Mouse (Mus musculus): ENCODE results near the gene Ttc7.
A peak's percentile ranks its signal among the peaks of the same experiment; 100 is the strongest.

Ttc7 gene

DNA sequence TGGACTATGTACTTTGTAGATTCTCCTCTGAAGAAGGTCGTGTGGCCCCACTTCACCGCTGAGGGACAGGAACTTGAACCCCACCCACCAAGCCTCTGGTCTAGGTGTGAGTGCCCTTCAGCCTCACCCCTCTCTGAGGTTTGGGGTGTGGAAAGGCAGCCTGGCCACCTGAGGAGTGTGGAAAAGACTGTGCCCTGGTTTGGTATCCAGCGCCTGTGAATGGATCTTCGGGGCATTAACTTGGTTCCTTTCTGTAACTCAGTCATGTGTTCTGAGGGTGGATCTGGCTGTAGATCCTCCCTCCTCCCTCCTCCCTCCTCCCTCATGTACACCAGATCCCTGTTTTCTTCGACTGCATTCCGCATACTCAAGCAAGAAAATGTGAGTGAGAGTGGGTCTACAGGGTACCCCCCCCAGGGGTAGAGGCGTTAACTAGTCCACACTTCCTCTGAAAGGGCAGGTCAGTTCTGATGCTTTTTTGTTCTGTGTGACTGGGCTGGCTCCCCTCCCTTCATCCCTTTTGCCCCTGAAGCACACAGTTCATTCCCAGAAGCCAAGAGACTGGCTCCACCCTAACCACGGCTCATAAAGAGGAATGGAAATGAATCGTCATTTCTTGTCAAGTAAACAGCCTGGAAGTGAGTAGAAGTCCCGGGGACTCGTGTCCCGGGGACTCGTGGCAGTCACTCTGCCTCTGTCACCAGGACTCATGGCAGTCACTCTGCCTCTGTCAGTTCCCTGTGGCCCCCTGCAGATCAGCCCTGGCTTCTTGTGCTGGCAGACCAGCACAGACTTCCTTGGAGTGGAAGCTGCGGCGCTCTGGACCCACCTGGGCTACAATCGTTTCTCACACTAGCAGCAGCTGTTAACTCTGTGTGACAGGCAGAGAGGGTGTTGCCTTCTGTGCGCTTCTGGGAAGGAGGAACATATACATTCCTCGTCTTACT, 30.5 kb downstream of the Ttc7 start:
- DNase-seq (ENCODE audit: inconsistent age in 2 of 2, low spot score in 1 of 2) = no peak

DNA sequence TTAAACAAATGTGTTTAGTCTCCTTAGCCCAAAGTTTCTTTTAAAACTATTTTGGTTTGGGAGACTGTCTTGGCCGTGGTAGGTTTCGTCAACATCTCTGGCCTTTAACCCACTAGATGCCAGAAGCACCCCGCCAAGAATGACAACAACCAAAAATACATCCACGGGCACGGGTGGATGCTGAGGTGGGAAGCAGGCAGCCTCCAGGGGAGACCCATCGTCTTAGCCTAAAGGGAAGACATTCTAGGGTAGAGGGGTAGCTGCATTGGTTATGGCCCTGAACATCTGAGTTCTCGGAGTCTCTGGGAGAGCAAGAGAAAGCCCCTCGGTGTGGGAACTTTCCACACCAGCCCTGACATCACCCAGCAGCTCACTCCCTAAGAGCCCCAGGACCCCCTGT, 31.4 kb downstream of the Ttc7 start:
- no peak for DNase-seq (ENCODE audit: inconsistent age in 2 of 2, low spot score in 1 of 2)

DNA sequence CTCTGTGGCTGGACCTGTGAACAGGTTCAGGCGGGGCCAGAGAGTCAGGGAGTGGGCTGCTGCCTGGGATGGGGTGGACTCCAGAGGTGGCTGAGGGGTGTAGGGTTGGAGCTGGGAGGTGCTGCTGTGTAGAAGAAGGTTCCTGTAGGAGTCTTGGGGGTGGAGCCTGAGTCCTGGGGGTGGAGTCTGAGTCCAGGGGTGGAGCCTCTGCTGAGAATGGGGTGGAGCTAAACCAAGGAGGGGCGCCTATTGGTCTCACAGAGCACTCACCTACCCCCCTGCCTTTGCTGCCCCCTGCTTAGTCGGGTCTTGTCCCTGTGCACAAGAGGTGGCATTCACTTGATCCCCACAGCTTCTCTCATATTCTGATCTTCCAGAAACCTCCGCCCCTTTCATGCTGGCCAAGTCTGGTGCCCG, 31.9 kb downstream of the Ttc7 start:
- peak in 1 of 2 experiments; percentile 66 for DNase-seq (ENCODE audit: inconsistent age in 2 of 2, low spot score in 1 of 2)

DNA sequence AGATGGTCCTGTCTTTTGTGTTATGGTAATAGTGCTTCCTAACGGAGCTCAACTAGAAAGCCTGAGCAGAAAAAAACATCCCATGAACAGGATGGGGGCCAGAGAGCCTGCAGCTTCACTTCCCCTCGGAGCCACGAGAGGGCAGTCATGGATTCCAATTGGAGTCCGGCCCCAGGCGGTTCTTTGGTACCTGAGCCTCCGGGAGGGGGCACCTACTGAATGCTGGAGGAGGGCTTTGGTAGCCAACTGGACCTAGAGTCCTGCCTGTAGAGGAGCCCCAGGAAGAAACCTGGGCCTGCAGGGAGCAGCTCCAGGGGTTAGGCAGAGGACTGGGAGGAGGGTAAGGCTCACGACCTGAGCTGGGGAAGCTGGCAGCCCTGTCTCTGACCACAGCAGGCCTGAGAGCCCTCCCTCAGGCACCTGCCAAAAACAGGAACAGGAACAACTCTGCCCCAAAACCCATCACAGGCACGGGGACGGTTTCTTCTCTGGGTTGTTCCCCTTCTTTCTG, 32.4 kb downstream of the Ttc7 start:
- peak; percentile 90 to 97 for DNase-seq (ENCODE audit: inconsistent age in 2 of 2, low spot score in 1 of 2)

DNA sequence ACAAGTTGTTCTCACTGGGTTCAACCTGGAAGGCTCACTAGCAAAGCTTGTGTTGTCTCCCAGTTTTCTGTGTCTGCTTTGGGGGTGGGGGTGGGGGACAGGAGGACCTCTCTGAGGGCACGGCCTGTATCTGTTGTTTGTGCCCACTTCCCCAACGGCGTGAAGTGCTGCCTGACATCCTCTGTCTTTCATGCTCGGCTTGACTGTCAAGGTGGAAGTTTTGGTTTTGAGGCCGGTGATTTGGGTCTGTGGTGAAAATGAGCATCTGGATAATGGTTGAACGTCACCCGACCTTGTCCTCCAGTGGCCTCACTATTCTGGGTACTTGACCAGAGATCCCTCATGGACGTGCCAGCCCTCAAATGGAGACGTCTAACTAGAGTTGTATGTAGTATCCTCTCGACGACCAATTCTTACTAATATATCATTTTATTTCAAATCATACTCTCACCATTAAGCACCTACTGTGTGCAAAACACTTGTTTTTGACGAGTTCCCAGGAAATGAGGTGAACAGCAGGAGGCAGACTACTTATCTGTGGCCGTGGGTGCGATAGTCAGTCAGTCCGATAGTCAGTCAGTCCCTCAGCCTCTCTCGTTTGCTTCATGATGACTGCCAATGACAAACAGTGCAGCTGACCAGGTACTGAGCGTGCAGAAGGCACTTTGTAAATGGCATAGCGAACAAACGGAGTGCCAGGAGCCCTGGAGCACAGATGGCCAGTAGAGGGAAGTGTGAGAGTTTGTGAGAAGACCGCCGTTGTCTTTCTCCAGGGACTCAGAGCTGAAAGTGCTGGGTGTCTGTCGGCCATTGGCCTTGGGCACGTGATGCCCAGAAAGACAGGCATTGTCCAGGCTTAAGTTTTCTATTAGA, 33.4 kb downstream of the Ttc7 start:
- no peak for DNase-seq (ENCODE audit: inconsistent age in 2 of 2, low spot score in 1 of 2)

DNA sequence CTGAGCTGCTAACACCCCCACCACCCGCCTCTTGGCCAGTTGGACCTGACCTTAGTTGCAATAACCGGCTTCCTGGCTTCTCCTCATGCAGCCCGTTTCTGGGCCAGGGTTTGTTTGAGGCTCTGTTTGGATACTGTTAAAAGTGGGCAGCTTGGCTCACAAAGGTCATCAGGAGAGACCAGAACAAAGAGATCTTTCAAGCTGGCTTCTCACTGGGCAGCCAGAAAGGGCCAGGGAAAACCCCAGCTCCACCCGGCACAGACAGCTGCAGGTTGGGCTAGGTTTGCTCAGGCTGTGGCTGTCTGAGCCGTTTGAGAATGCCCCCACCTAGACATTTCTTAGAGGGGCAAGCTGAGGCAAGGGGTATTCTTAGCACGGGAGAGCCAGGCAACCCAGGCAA, 34.6 kb downstream of the Ttc7 start:
- no peak for DNase-seq (ENCODE audit: inconsistent age in 2 of 2, low spot score in 1 of 2)

DNA sequence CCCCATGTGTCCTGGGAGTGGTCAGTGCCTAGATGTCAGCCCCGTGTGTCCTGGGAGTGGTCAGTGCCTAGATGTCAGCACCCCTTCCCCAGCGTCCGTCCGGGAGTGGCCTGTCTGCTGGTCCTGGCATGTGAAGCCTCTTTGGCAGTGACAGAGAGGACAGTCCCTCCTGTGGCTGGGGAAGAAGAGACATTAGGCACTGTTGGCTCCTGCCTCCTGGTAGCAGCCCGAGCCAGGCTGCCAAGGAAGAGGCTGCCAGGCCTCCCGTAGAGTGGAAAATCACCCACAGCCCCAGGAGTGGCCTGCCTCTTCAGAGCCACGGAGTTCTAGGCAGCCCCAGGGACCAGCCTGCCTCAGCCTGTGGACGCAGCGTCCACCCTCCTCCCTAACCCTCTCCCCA, 35.3 kb downstream of the Ttc7 start:
- no peak for DNase-seq (ENCODE audit: inconsistent age in 2 of 2, low spot score in 1 of 2)

DNA sequence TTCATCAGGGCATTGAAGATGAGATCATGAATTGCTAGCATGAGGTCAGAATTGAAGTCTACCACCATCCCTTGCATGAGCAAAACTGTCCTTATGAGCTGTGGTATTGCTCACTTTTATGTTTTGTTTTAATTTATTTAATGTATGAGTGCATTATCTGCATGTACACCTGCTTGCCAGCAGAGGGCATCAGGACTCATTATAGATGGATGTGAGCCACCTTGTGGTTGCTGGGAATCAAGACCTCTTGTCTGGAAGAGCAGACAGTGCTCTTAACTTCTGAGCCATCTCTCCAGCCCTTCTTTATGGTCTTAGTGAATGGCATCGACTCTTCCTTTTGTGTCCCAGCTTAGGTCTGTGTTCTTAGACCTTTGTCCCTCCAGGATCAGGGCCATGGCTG, 39.0 kb downstream of the Ttc7 start:
- DNase-seq (ENCODE audit: inconsistent age in 2 of 2, low spot score in 1 of 2) = no peak

DNA sequence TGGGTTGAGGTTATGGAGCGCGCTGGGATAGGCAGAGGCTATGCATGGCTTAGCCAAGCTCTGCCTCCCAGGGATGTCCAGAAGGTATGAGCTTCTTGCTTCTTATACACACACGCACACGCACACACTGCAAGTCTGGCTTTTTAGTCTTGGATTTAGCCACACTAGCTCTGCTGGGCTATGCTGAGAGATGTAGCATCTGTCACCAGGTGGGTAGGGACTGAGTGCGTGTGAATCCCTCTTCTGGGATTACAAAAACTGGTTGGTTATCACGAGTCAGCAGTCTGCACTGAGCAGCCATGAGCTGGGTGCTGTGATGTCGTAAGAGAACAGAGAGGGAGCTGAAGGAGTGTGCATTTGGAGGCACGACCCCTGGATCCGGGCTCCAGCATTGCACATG, 40.5 kb downstream of the Ttc7 start:
- DNase-seq (ENCODE audit: inconsistent age in 2 of 2, low spot score in 1 of 2) = no peak

DNA sequence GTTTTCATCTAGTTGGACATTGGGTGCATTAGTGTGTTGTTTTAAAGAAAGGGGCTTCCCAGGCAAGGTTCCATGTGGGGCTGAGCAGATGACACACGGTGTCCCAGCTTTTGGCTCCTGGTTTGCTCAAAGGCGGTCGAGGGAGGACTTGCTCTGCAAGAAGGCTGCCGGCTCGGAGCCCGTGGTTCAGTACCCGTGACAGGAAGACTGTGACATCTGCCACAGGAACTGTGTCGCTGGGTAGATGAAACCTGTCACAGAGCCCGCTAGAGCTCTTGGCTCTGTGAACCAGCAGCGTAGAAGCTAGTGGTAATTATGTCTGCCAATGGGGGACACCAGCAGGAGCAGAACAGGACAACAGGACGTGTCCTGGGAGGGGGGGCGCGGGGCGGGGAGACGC, 42.8 kb downstream of the Ttc7 start:
- DNase-seq (ENCODE audit: inconsistent age in 2 of 2, low spot score in 1 of 2) = no peak

DNA sequence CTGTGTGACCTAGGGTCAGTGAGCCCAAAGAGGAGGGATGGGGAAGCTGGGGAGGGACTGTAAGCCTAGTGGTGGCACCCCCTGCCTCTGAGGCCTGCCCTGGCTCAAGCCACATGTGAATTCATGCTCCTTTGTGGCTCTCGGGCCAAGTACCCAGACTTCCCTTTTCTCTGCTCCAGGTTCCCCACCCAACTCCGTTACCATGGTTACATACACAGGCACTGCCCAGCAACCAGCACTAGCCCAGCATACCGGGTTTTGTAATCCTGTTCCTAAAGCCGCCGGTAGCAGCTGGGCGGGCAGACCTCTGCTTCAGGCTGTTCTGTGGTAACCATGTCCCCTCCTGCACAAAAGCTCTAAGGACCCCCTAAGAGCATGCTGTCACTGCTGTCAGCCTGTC, 44.3 kb downstream of the Ttc7 start:
- DNase-seq (ENCODE audit: inconsistent age in 2 of 2, low spot score in 1 of 2) = no peak

DNA sequence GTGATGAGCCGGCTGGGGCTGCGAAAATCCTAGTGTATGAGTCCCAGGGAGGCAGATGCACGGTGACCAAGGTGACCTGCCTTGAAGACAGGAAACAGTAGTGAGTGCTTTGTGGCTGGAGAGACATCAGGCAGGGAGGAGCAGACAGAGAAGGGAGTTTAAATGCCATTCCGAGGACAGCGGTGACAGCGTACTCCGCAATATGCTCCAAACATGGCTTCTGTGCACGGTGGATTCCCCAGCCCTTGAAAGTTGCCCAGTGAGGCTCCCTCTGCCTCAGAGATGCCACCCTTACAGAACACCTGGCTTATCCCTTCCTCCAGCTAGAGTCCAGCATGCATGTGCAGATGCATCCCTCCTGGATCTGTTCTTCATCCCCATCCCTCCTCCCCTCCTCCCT, 45.0 kb downstream of the Ttc7 start:
- no peak for DNase-seq (ENCODE audit: inconsistent age in 2 of 2, low spot score in 1 of 2)

DNA sequence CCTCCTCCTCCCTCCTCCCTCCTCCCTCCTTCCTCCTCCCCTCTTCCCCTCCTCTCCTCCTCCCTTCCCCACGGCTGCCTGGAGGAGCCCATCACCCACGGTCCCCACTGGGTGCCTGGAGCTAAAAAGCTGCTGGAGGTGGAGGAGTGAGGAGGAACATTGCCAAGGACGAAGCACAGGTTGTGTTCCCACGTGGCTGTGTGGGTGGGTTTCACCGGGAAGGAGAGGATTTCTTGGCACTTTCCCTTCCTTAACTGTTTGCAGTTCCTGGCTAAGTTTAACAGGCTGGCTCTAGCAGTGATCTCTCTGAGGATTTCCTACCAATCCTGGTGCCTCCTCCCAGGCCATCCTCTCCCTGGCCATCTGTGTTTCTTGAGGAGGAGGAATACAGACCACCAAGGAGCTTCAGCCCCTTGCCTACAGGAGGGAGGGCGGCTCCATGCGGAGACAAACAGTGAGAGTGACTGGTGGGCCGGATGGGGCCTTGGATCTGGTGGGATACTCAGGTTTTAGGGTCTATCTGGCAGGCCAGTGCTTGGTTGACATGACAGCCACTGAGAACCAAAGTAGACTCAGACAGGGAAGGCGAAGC, 45.6 kb downstream of the Ttc7 start:
- no peak for DNase-seq (ENCODE audit: inconsistent age in 2 of 2, low spot score in 1 of 2)

DNA sequence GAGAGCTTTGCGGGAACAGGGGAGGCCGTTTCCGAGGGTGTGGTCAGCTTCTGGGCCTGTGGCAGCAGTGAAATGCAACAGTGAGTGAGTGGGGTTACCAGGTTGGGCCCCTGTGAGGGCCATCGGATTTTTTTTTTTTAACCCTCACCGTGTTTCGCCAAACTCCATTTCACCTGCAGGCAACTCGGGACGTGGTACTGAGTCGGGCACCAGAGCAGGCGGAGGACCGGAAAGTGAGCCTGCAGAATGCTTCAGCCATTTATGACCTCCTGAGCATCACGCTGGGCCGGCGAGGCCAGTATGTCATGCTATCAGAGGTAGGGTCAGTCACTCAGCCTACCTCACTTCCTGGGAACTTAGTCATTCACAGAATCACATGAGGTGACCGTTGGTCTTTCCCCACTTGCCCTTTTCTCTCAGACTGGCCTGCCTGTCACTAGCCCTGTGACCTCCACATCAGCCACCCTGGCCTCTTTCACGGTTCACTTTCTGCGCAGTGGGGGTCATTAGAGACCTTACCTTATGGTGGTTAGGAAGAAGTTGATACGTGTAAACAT, 46.5 kb downstream of the Ttc7 start:
- DNase-seq (ENCODE audit: inconsistent age in 2 of 2, low spot score in 1 of 2) = no peak

DNA sequence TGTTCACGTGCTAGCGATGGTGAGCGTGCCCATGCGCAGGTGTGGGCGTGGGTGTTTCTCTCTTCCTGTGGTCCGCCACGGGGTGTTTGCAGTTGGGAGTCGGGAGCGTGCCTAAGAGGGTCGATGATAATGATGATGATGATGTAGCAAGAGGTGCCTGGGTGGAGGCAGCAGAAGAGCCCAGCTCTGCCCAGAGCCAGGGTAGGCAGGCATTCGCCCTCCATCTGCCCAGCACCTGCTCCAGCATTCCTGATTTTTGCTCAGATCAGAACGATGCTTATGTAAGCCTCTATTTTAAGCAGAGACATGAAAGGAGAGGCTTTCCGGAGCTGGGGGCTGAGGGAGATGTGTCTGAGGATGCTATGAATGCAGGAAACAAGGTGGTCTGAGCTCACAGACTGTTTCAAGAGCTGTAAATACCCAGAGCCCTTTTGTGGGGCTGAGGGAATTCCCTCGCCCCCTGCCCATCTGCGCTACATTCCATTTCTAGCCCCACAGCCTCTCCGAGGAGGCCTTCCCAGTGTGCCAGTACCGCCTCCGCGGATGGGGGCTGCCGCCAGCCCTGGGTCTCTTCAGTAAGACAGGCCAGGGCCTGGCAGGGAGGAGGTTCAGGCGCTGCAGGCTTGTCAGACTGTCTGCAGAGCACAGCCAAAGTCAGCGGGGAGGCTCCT, 47.7 kb downstream of the Ttc7 start:
- DNase-seq (ENCODE audit: inconsistent age in 2 of 2, low spot score in 1 of 2) = no peak

DNA sequence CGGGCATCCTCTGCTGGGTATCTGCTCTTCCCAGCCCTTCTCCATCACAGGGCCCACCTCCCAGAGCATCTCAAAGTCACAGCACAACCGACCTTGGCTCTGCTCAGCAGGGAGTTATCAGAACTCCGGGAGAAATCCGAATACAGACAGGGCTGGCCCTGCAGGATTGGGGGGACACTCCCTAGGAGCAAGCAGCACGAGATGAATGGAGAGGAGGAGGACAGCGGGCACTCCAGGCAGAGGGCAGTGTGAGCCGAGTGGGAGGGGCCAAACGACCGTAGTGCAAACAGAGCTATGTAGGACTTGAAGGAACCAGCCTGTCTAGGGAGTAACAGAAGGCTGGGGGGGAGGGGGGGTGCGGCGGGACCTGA, 48.2 kb downstream of the Ttc7 start:
- no peak for DNase-seq (ENCODE audit: inconsistent age in 2 of 2, low spot score in 1 of 2)

DNA sequence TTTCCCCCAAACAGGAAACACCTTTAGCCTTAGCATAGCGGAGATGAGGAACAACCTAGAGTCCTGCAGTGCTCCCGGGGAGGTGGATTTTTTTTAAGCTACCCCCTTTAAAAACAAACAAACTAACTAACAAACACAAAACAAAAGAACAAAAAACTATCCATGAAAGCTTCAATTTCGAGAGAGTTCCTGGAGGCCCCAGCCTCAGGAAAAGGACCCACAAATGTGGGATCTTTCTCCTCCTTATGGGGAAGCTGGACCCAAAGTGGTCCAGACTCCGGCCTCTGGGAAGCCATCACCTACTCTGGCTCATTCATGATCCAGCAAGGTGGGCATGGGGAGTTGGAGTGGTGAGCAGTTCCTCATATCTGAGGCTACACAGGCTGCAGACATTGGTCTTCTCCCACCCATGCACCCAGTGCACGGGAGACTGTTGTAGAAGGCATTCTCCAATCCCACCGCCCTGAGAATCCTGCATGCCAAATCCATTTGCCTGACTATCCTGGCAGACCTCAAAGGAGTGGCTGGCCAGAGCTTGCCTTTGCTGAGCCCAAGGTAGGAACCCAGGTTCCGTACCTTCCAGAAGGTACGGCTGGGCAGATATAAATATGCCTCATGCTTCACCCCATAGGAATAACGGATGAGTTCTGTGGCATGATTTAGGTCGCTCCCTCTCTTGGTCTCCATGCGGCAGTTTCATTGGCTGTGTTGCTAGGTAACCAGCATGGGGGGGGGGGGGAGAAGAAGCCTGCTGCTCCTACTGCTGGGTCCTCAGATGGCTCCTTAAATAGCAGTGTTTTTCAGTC, 48.9 kb downstream of the Ttc7 start:
- DNase-seq (ENCODE audit: inconsistent age in 2 of 2, low spot score in 1 of 2) = no peak

DNA sequence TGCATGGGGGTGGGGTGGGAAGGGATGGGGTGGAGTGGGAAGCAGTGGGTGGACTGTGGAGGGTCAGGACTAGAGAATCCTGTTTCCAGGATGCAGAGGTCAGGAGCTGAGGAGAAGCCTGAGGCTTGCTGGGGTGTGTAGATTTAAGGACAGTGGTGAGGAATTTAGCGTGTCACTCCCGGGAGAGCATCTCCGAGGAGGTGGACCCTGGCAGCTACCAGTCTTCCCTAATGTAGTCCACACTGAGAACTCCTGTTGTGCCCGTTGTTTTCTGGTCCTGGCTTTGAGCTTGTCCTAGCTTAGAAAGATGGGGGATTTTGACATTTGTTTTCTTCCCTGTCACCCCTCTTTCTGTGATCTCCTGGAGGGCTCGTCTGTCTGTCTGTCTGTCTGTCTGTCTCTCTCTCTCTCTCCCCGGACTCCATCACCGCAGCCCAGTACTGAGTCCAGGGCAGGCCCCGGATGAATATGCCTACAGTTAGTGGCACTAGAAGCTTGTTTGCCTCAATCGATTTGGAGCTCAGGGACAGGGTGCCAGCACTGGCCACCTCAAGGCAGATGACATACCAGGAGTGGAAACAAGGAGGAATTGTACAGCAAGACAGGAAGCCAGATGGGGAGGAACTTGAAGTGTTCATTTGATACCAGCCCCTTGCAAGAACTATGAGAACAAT, 49.6 kb downstream of the Ttc7 start:
- DNase-seq (ENCODE audit: inconsistent age in 2 of 2, low spot score in 1 of 2) = no peak

DNA sequence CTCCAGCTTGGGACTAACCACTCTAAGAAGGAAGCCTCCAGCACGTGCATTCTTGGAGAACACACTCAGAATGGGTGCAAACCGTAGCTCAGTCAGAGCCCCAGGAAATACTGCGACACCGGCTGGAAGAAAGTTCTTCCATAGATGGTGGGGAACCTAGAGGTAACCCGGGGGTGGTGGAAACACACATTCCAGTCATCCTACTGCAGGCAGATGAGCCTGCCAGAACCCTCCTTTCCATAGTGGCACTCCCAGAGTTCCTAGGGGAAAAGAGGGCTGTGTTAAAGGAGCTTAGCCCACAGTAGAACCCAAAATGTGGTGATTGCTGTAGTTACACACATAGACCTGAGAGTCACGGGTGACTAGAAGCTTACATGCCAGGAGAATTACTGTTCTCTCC, 50.2 kb downstream of the Ttc7 start:
- no peak for DNase-seq (ENCODE audit: inconsistent age in 2 of 2, low spot score in 1 of 2)

Measured in adrenal gland, adult (tissue).